Mouse (Mus musculus): ENCODE data around the gene Mul1. TPM values are rescaled to one million over a fixed set of nuclear protein-coding genes. Genes with fewer than 3 reads are reported as not detected.

Gene Mul1
- polyA plus RNA-seq (2015; fragmentation: Nextera tagmentation; extraction: Ambion mirVana): 18.4 and 20.2 TPM in 2 replicates

DNA sequence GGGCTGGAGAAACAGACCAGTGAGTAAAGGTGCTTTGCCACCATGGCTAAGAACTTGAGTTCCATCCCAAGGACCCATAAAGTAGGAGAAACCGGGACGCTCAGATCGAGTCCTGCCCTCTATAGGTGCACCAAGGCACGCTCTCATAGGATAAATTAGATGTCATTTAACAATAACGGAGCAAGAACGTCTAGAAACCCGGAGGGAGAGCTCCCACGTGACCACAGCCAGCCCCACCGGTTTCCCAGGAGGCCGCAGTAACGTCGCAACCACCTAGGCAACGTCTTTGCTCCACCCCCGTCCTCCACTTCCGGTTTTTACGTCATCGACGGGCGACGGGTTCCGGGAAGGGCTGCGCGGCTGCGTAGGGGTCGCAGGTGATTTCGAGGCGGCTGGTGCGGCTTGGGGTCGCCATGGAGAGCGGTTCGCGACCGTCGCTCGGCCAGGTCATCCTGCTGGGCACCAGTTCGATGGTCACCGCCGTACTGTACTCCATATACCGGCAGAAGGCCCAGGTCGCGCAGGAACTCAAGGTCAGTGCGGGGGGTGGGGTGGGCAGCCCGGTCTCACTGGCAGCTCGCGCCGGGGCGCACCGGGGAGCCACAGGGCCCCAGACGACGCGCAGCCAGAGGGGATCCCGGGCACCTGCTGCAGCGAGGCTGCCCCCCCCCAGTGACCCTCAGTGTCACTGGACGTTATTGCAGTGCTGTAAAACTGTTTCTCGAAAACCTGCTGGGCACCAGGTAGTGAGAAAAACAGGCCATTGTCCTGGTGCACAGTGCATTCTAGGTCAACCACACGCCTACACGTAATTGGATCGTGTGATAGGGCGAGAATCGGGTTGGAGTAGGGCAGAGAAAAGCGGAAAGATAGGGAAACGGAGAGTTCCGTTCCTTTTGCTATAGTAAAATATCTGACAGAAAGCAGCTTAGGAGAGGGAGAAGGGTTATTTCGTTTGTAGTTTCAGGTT lies at the start of gene Mul1:
Mul1 (plus strand) TSS at position 325 of the 970 bp plus-strand sequence.
- Histone ChIP-seq H3K4me1 (replicated peaks; ENCODE audit: control insufficient read depth, insufficient read depth, low read length) (peaks cover 14% of the 10 kb centered on the region), H3K27me3 (replicated peaks; ENCODE audit: control insufficient read depth, insufficient read depth, low read length) (peaks cover 7% of the 10 kb centered on the region), H3K36me3 (ENCODE audit: control insufficient read depth, insufficient read depth) (peaks cover 5% of the 10 kb centered on the region; the same call in 1 of the 2 replicates), H3K9ac (replicated peaks; ENCODE audit: low read depth, low read length) (peak within 1 kb of the TSS; percentile 71), H3K27ac (ENCODE audit: low read length) (peak within 1 kb of the TSS; percentile 6), H3K9me3 (ENCODE audit: control insufficient read depth, low read length) (no peaks in the 10 kb centered on the region), H3K4me2 (ENCODE audit: low read length) (peak within 1 kb of the TSS; percentile 88), H3K4me3 (replicated peaks; ENCODE audit: low read length) (peak within 1 kb of the TSS; percentile 65)
- 1% methylated on average over 64 of the region's 64 CpGs for WGBS
- peak; percentile 93 for ATAC-seq

DNA sequence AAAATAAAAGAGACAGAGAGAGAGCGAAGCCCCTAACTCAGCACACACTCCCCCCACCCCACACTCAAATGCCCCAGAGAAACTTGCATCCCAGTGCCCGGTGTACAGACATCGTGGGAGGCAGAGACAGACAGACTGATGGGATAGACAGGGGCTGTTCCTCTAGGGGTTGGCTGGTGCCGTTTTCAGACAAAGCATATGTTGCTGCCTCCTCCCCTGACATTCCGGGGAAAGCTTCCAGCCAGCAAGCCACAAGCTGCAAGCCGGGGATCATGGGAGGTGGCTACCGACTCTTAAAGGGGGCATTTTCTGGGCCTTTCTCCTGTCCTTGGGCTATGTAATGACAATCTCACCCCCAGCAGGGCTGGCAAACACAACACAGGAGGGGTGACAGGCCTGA lies 40.8 kb upstream of the Mul1 start:
- Histone ChIP-seq H3K27me3 (replicated peaks; ENCODE audit: control insufficient read depth, insufficient read depth, low read length) (peaks cover 56% of the 10 kb centered on the region), H3K9me3 (ENCODE audit: control insufficient read depth, low read length) (no peaks in the 10 kb centered on the region), H3K4me1 (replicated peaks; ENCODE audit: control insufficient read depth, insufficient read depth, low read length) (peaks cover 16% of the 10 kb centered on the region), H3K4me2 (ENCODE audit: low read length) (peak overlapping the region; percentile 76), H3K27ac (ENCODE audit: low read length) (no peak overlapping the region), H3K4me3 (replicated peaks; ENCODE audit: low read length) (peak overlapping the region; percentile 3), H3K36me3 (ENCODE audit: control insufficient read depth, insufficient read depth) (no peaks in the 10 kb centered on the region), H3K9ac (replicated peaks; ENCODE audit: low read depth, low read length) (no peak overlapping the region)
- no peak for ATAC-seq
- 46% methylated on average over 7 of the region's 7 CpGs for WGBS

DNA sequence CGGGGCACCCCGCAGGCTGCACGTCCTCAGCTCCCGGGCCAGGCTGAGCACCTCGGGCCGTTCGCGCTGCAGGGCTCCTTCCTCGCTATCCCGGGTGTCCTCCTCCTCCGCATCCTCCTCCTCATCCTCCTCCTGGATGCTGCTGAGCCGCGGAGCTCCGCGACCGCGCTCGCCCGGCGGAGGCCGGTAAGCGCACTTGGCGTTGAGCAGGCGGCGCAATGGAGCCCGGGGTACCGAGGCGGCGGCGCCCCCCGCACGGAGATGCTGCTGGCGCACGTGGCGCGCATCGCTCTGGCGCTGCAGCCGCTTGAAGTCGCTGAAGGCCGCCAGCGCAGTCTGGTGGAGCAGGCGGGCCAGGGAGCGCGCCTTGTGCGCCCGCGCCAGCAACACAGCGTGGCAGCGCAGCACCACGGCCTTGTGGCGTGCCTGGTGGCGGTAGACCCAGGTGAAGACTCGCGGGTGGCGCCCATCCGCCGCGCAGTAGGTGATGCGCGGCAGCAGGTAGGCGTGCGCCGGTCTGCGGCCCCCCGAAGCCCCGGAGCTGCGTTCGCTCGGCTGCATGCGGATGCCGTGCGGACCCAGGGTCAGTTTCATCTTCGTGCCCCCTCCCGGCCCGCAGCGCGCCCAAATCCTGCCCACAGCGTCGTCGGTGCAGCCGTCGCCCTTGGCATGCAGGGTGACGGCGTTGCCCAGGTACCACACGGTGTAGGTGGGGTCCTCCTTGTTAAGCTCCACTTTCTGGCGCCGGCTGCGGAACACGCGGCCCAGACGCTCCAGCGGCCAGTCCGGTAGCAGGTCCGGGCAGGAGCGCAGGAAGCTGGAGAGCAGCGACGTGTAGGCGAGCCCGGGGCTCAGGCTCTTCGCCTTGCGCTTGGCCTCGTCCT lies 39.1 kb upstream of the Mul1 start:
- Histone ChIP-seq H3K9ac (replicated peaks; ENCODE audit: low read depth, low read length) (peak overlapping the region; percentile 54), H3K4me3 (replicated peaks; ENCODE audit: low read length) (peak overlapping the region; percentile 52), H3K36me3 (ENCODE audit: control insufficient read depth, insufficient read depth) (no peaks in the 10 kb centered on the region), H3K27ac (ENCODE audit: low read length) (no peak overlapping the region), H3K27me3 (replicated peaks; ENCODE audit: control insufficient read depth, insufficient read depth, low read length) (peaks cover 60% of the 10 kb centered on the region), H3K4me1 (replicated peaks; ENCODE audit: control insufficient read depth, insufficient read depth, low read length) (peaks cover 16% of the 10 kb centered on the region), H3K9me3 (ENCODE audit: control insufficient read depth, low read length) (no peaks in the 10 kb centered on the region), H3K4me2 (ENCODE audit: low read length) (peak overlapping the region; percentile 76)
- ATAC-seq: peak; percentile 62
- under 1% methylated on average over 103 of the region's 103 CpGs for WGBS

DNA sequence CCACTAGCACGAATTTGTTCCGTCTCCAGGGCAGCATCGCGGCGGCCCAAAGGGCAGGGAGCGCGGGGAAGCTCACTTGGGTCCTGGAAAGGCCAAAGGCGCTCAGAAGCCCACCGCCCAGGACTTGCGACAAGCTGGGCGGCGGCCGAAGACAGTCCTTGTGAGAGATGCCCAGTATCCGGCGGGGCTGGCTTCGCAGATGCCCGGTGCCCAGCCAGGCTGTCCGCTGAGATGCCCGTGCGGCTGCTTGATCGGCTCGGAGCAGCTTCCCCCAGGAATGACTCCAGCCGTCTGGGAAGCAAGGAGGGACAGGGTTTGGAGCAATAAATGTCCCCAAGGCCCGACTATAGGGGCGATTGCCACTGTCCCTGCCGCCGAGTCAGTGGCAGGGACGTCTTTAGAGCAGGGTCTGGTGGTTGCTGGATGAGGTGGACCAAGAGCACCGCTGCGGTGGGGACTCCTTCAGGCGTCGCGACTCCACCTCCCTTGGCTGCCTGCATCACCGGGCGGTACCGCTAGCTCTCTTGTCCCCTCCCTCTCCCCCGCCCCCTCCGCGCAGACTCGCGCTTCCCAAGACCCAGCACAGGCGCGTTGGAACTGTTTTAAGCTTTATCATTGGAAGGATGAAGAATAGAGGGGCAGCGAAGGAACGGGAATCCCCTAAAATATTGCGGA lies 38.4 kb upstream of the Mul1 start, which contains the start of gene Fam43b:
Fam43b (minus strand) TSS at position 558 of the 675 bp plus-strand sequence.
- Histone ChIP-seq H3K27me3 (replicated peaks; ENCODE audit: control insufficient read depth, insufficient read depth, low read length) (peaks cover 64% of the 10 kb centered on the region), H3K36me3 (ENCODE audit: control insufficient read depth, insufficient read depth) (no peaks in the 10 kb centered on the region), H3K4me1 (replicated peaks; ENCODE audit: control insufficient read depth, insufficient read depth, low read length) (peaks cover 16% of the 10 kb centered on the region), H3K4me2 (ENCODE audit: low read length) (peak within 1 kb of the TSS; percentile 76), H3K9ac (replicated peaks; ENCODE audit: low read depth, low read length) (peak within 1 kb of the TSS; percentile 54), H3K4me3 (replicated peaks; ENCODE audit: low read length) (peak within 1 kb of the TSS; percentile 52), H3K9me3 (ENCODE audit: control insufficient read depth, low read length) (no peaks in the 10 kb centered on the region), H3K27ac (ENCODE audit: low read length) (no peak within 1 kb of the TSS)
- 1% methylated on average over 46 of the region's 46 CpGs for WGBS
- peak; percentile 90 for ATAC-seq

GRCm38 (mm10) chr4:138396711-138397110 lies 37.8 kb upstream of the Mul1 start:
- Histone ChIP-seq H3K27ac (ENCODE audit: low read length) (no peak overlapping the region), H3K27me3 (replicated peaks; ENCODE audit: control insufficient read depth, insufficient read depth, low read length) (peaks cover 64% of the 10 kb centered on the region), H3K36me3 (ENCODE audit: control insufficient read depth, insufficient read depth) (no peaks in the 10 kb centered on the region), H3K4me3 (replicated peaks; ENCODE audit: low read length) (peak overlapping the region; percentile 52), H3K4me2 (ENCODE audit: low read length) (peak overlapping the region; percentile 76), H3K9ac (replicated peaks; ENCODE audit: low read depth, low read length) (no peak overlapping the region; the same call in 1 of the 2 replicates), H3K4me1 (replicated peaks; ENCODE audit: control insufficient read depth, insufficient read depth, low read length) (peaks cover 16% of the 10 kb centered on the region), H3K9me3 (ENCODE audit: control insufficient read depth, low read length) (no peaks in the 10 kb centered on the region)
- WGBS: 3% methylated on average over 8 of the region's 8 CpGs
- ATAC-seq: no peak

GRCm38 (mm10) chr4:138404806-138405205 lies 29.7 kb upstream of the Mul1 start:
- ATAC-seq: no peak
- Histone ChIP-seq H3K4me1 (replicated peaks; ENCODE audit: control insufficient read depth, insufficient read depth, low read length) (no peaks in the 10 kb centered on the region), H3K27me3 (replicated peaks; ENCODE audit: control insufficient read depth, insufficient read depth, low read length) (peaks cover 6% of the 10 kb centered on the region; the same call in 1 of the 2 replicates), H3K9me3 (ENCODE audit: control insufficient read depth, low read length) (no peaks in the 10 kb centered on the region), H3K9ac (replicated peaks; ENCODE audit: low read depth, low read length) (no peak overlapping the region), H3K4me3 (replicated peaks; ENCODE audit: low read length) (no peak overlapping the region), H3K36me3 (ENCODE audit: control insufficient read depth, insufficient read depth) (no peaks in the 10 kb centered on the region), H3K27ac (ENCODE audit: low read length) (no peak overlapping the region), H3K4me2 (ENCODE audit: low read length) (no peak overlapping the region)
- WGBS: 0% methylated on average over 2 of the region's 2 CpGs

- Histone ChIP-seq H3K27me3 (replicated peaks; ENCODE audit: control insufficient read depth, insufficient read depth, low read length) (peaks cover 10% of the 10 kb centered on the region), H3K27ac (ENCODE audit: low read length) (no peak overlapping the region), H3K9ac (replicated peaks; ENCODE audit: low read depth, low read length) (no peak overlapping the region), H3K4me1 (replicated peaks; ENCODE audit: control insufficient read depth, insufficient read depth, low read length) (no peaks in the 10 kb centered on the region), H3K9me3 (ENCODE audit: control insufficient read depth, low read length) (no peaks in the 10 kb centered on the region), H3K4me3 (replicated peaks; ENCODE audit: low read length) (no peak overlapping the region), H3K36me3 (ENCODE audit: control insufficient read depth, insufficient read depth) (no peaks in the 10 kb centered on the region), H3K4me2 (ENCODE audit: low read length) (no peak overlapping the region)
- 79% methylated on average over 12 of the region's 13 CpGs for WGBS
- no peak for ATAC-seq
Observed at GRCm38 (mm10) chr4:138407479-138408194, 26.8 kb upstream of the Mul1 start.

DNA sequence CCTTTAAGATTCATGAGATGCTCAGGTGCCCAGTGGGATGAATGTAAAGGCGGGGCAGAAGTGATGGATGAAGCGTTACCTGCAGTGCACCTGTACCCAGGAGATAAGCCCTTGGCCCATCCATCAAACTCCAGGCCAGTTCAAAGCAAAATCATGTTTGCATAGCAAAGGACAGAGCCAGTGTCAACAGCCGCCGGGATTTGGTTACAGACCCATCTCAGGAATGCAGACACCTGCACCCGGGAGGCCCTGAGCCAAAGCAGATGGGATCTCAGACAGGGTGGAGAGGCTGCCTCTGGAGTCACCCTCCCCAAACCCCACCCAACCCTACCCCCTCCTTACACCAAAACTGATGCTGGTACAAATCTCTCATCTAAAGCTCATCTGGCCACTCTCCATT lies 23.5 kb upstream of the Mul1 start:
- Histone ChIP-seq H3K4me1 (replicated peaks; ENCODE audit: control insufficient read depth, insufficient read depth, low read length) (peaks cover 7% of the 10 kb centered on the region), H3K4me3 (replicated peaks; ENCODE audit: low read length) (no peak overlapping the region), H3K36me3 (ENCODE audit: control insufficient read depth, insufficient read depth) (no peaks in the 10 kb centered on the region), H3K27me3 (replicated peaks; ENCODE audit: control insufficient read depth, insufficient read depth, low read length) (peaks cover 10% of the 10 kb centered on the region), H3K9ac (replicated peaks; ENCODE audit: low read depth, low read length) (no peak overlapping the region), H3K4me2 (ENCODE audit: low read length) (no peak overlapping the region), H3K9me3 (ENCODE audit: control insufficient read depth, low read length) (no peaks in the 10 kb centered on the region), H3K27ac (ENCODE audit: low read length) (no peak overlapping the region)
- ATAC-seq: no peak
- WGBS: 20% methylated on average over 5 of the region's 5 CpGs
